Mouse (Mus musculus): ENCODE data around the gene Dnaic2. TPM values are rescaled to one million over a fixed set of nuclear protein-coding genes. Genes with fewer than 3 reads are reported as not detected.

Dnaic2 gene
- total RNA-seq (2021) (under 1 TPM; 0.16 to 0.18 TPM), polyA plus RNA-seq (2012; rRNA removed) (0.44 and 1.5 TPM in 2 replicates)
- long read RNA-seq, result 0 reads

GRCm38 (mm10) chr11:114726965-114727825 is at the start of gene Dnaic2:
Gene Dnaic2, plus strand, starts transcription at chr11:114727408.
- TF ChIP-seq CTCF (IDR thresholded peaks at IDR 0.05) (no peak), POLR2A (IDR thresholded peaks at IDR 0.05; ENCODE audit: insufficient read depth, low read depth, low read length) (no peak), EP300 (IDR thresholded peaks at IDR 0.05; ENCODE audit: insufficient read depth, low read depth, low read length) (no peak)
- Histone ChIP-seq H3K27ac (no peak within 1 kb of the TSS), H3K9ac (ENCODE audit: low read depth, low read length) (no peak within 1 kb of the TSS), H3K36me3 (ENCODE audit: control insufficient read depth, insufficient read depth, low read length) (no peaks in the 10 kb centered on the region), H3K4me3 (peak within 1 kb of the TSS; percentile 37), H3K27me3 (ENCODE audit: control insufficient read depth, insufficient read depth, low read length) (no peaks in the 10 kb centered on the region), H3K79me2 (replicated peaks; ENCODE audit: control insufficient read depth, insufficient read depth, low read length) (no peaks in the 10 kb centered on the region), H3K4me1 (ENCODE audit: control insufficient read depth, insufficient read depth, low read length) (peaks cover 4% of the 10 kb centered on the region)
- WGBS, result 11% methylated on average over 34 of the region's 34 CpGs
- peak; percentile 74 to 86 for DNase-seq
- intact Hi-C loops (cut with DNase I), result loop anchor here (5.0 kb wide), 1 partner anchor 50 kb away; the partner anchor contains the start of gene Ttyh2

GRCm38 (mm10) chr11:114679582-114679981 is 47.6 kb upstream of the Dnaic2 start:
- intact Hi-C loops (cut with DNase I), result loop anchor here (5.0 kb wide), 2 partner anchors 48 to 108 kb away; partner anchors contain the start of gene Dnaic2

DNA sequence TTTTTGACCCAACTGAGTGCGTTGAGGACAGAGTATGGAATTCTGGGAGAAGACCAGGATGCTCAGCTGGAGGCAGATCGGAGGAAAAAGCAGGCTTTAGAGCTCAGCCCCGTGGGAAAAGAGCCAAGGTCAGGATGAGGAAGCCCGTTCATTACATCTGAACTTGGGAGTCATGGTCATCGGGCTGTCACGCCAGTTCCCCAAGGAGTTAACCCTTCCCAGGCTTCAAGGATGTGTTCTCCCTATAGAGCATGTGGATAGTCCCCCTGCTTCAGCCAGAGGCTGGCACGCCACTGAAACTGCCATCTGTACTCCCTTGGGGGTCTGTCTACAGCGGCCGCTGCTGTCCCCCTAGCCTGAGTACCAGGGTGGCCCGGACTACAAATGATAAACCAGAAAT is 46.9 kb upstream of the Dnaic2 start:
- Histone ChIP-seq H3K79me2 (replicated peaks; ENCODE audit: control insufficient read depth, insufficient read depth, low read length) (no peaks in the 10 kb centered on the region), H3K4me3 (no peak overlapping the region), H3K9ac (ENCODE audit: low read depth, low read length) (no peak overlapping the region), H3K4me1 (ENCODE audit: control insufficient read depth, insufficient read depth, low read length) (peaks cover 7% of the 10 kb centered on the region), H3K27me3 (ENCODE audit: control insufficient read depth, insufficient read depth, low read length) (no peaks in the 10 kb centered on the region), H3K27ac (no peak overlapping the region; the same call in 1 of the 2 replicates), H3K36me3 (ENCODE audit: control insufficient read depth, insufficient read depth, low read length) (no peaks in the 10 kb centered on the region)
- intact Hi-C loops (cut with DNase I), result no loop called here
- 47% methylated on average over 10 of the region's 10 CpGs for WGBS
- peak in 1 of 2 experiments; percentile 44 for DNase-seq
- TF ChIP-seq CTCF (IDR thresholded peaks at IDR 0.05) (no peak), POLR2A (IDR thresholded peaks at IDR 0.05; ENCODE audit: insufficient read depth, low read depth, low read length) (no peak), EP300 (IDR thresholded peaks at IDR 0.05; ENCODE audit: insufficient read depth, low read depth, low read length) (no peak)

More at GRCm38 (mm10) chr11:114679582-114679981, 47.6 kb upstream of the Dnaic2 start:
- peak overlapping the region; percentile 69 for H3K27ac ChIP-seq
- H3K27me3 ChIP-seq (ENCODE audit: control insufficient read depth, insufficient read depth, low read length), result no peaks in the 10 kb centered on the region
- DNase-seq, result peak; percentile 44 to 57
- no peak overlapping the region for H3K9ac ChIP-seq (ENCODE audit: low read depth, low read length)
- H3K4me3 ChIP-seq, result no peak overlapping the region
- peaks cover 6% of the 10 kb centered on the region for H3K4me1 ChIP-seq (ENCODE audit: control insufficient read depth, insufficient read depth, low read length)
- no peaks in the 10 kb centered on the region for H3K79me2 ChIP-seq (replicated peaks; ENCODE audit: control insufficient read depth, insufficient read depth, low read length)
- no peaks in the 10 kb centered on the region for H3K36me3 ChIP-seq (ENCODE audit: control insufficient read depth, insufficient read depth, low read length)
- 0 out of 2 replicates have a peak, but pooled peaks have one; percentile 11 for TF ChIP-seq POLR2A (IDR thresholded peaks at IDR 0.05; ENCODE audit: insufficient read depth, low read depth, low read length)
- TF ChIP-seq EP300 (IDR thresholded peaks at IDR 0.05; ENCODE audit: insufficient read depth, low read depth, low read length), result no peak
- 14% methylated on average over 8 of the region's 8 CpGs for WGBS

DNA sequence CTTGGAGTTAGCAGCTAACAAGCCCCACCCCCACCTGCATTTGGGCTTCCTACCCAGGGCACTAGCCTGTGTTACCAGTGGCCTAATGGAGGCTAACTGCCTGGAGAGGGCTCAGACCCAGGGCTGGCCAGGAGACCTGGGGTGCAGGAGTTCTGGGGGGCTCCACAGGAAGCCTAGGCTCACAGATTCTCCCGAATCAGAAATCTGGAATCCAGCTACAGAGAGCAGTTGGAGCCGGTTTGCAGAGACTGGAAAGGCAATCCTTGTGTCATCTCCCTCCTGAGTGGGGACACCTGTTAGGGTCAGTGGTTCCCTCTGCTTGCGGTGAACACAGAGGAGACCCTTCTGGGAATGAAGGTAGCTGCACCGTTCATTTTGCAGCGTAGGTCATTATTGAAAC is 46.2 kb upstream of the Dnaic2 start:
- Histone ChIP-seq H3K36me3 (ENCODE audit: control insufficient read depth, insufficient read depth, low read length) (no peaks in the 10 kb centered on the region), H3K4me1 (ENCODE audit: control insufficient read depth, insufficient read depth, low read length) (peaks cover 7% of the 10 kb centered on the region), H3K9ac (ENCODE audit: low read depth, low read length) (no peak overlapping the region), H3K27ac (no peak overlapping the region), H3K79me2 (replicated peaks; ENCODE audit: control insufficient read depth, insufficient read depth, low read length) (no peaks in the 10 kb centered on the region), H3K27me3 (ENCODE audit: control insufficient read depth, insufficient read depth, low read length) (no peaks in the 10 kb centered on the region), H3K4me3 (no peak overlapping the region)
- WGBS, result 72% methylated on average over 5 of the region's 5 CpGs
- intact Hi-C loops (cut with DNase I), result no loop called here
- TF ChIP-seq POLR2A (IDR thresholded peaks at IDR 0.05; ENCODE audit: insufficient read depth, low read depth, low read length), result no peak
- no peak for TF ChIP-seq EP300 (IDR thresholded peaks at IDR 0.05; ENCODE audit: insufficient read depth, low read depth, low read length)
- no peak for TF ChIP-seq CTCF (IDR thresholded peaks at IDR 0.05)
- DNase-seq, result no peak

DNA sequence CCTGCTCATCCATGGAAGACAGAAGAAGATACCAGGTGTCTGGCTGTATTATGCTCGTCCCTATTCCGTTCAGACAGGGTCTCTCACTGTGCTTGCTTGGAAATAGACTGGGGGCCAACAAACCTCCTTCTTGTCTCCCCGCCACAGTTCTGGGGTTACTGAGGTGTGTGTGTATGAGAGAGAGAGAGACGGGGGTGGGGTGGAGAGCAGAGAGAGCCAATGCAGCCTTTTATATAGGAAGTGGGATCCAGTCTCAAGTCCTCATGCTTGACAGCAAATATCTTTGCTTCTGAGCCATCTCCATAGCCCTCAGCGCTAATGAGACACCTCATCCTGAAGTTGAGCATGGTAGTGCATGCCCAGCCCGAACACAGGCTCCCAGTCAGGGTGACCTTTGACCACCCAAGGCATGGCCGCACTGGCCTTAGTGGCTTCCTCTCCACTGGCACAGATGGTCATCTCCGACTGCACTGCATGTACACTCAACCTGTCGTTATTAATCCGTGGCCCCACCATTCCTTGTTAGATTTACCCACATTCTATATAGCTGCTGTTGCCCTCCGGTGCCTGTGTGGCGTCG is 44.8 kb upstream of the Dnaic2 start:
- no peaks in the 10 kb centered on the region for H3K27me3 ChIP-seq (ENCODE audit: control insufficient read depth, insufficient read depth, low read length)
- WGBS, result 93% methylated on average over 13 of the region's 13 CpGs
- intact Hi-C loops (cut with DNase I), result no loop called here
- no peak for DNase-seq
- H3K9ac ChIP-seq (ENCODE audit: low read depth, low read length), result no peak overlapping the region
- H3K4me3 ChIP-seq, result no peak overlapping the region
- no peaks in the 10 kb centered on the region for H3K79me2 ChIP-seq (replicated peaks; ENCODE audit: control insufficient read depth, insufficient read depth, low read length)
- TF ChIP-seq EP300 (IDR thresholded peaks at IDR 0.05; ENCODE audit: insufficient read depth, low read depth, low read length) (no peak), CTCF (IDR thresholded peaks at IDR 0.05) (no peak), POLR2A (IDR thresholded peaks at IDR 0.05; ENCODE audit: insufficient read depth, low read depth, low read length) (no peak)
- no peaks in the 10 kb centered on the region for H3K36me3 ChIP-seq (ENCODE audit: control insufficient read depth, insufficient read depth, low read length)
- peaks cover 7% of the 10 kb centered on the region for H3K4me1 ChIP-seq (ENCODE audit: control insufficient read depth, insufficient read depth, low read length)
- H3K27ac ChIP-seq, result no peak overlapping the region

Measured in heart, adult 2 months (tissue).